Mouse (Mus musculus): ENCODE data around the gene Zcchc24.

The Zcchc24 gene

GRCm38 (mm10) chr14:25713443-25713842 lies 55.4 kb downstream of the Zcchc24 start:
- no peak for DNase-seq

GRCm38 (mm10) chr14:25711602-25712001 lies 57.2 kb downstream of the Zcchc24 start:
- no peak for DNase-seq

GRCm38 (mm10) chr14:25711177-25711576 lies 57.7 kb downstream of the Zcchc24 start:
- no peak for DNase-seq

- no peak for DNase-seq
Observed at GRCm38 (mm10) chr14:25710681-25711080, 58.2 kb downstream of the Zcchc24 start.

GRCm38 (mm10) chr14:25710073-25710472 lies 58.8 kb downstream of the Zcchc24 start:
- DNase-seq, result no peak

- DNase-seq, result no peak
Observed at GRCm38 (mm10) chr14:25708917-25709316, 59.9 kb downstream of the Zcchc24 start.

- DNase-seq, result no peak
Observed at GRCm38 (mm10) chr14:25708451-25708850, 60.4 kb downstream of the Zcchc24 start.

- DNase-seq, result peak; percentile 72
Observed at GRCm38 (mm10) chr14:25707691-25708181, 61.1 kb downstream of the Zcchc24 start.

- no peak for DNase-seq
Observed at GRCm38 (mm10) chr14:25701986-25702385, 66.9 kb downstream of the Zcchc24 start.

- no peak for DNase-seq
Observed at GRCm38 (mm10) chr14:25696356-25696755, 72.5 kb downstream of the Zcchc24 start.

- no peak for DNase-seq
Observed at GRCm38 (mm10) chr14:25695059-25695458, 73.8 kb downstream of the Zcchc24 start.

- no peak for DNase-seq
Observed at GRCm38 (mm10) chr14:25694569-25694897, 74.3 kb downstream of the Zcchc24 start.

GRCm38 (mm10) chr14:25693888-25694568 lies 74.8 kb downstream of the Zcchc24 start, which contains the start of gene Ppif:
TSS of gene Ppif (plus strand) at chr14:25694154.
- peak; percentile 96 for DNase-seq

GRCm38 (mm10) chr14:25693271-25693887 lies 75.5 kb downstream of the Zcchc24 start:
- no peak for DNase-seq

- DNase-seq, result no peak
Observed at GRCm38 (mm10) chr14:25686983-25687901, 81.6 kb downstream of the Zcchc24 start.

- no peak for DNase-seq
Observed at GRCm38 (mm10) chr14:25686216-25686945, 82.5 kb downstream of the Zcchc24 start.

GRCm38 (mm10) chr14:25682020-25682419 lies 86.8 kb downstream of the Zcchc24 start:
- no peak for DNase-seq

GRCm38 (mm10) chr14:25679625-25680024 lies 89.2 kb downstream of the Zcchc24 start:
- DNase-seq, result no peak

GRCm38 (mm10) chr14:25667587-25667986 lies 101.3 kb downstream of the Zcchc24 start:
- DNase-seq, result no peak

- no peak for DNase-seq
Observed at GRCm38 (mm10) chr14:25666668-25667376, 102.0 kb downstream of the Zcchc24 start.

GRCm38 (mm10) chr14:25665314-25665970 lies 103.4 kb downstream of the Zcchc24 start:
- no peak for DNase-seq
